Mouse (Mus musculus): Measurements from ENCODE around the gene Wdr46.

DNA sequence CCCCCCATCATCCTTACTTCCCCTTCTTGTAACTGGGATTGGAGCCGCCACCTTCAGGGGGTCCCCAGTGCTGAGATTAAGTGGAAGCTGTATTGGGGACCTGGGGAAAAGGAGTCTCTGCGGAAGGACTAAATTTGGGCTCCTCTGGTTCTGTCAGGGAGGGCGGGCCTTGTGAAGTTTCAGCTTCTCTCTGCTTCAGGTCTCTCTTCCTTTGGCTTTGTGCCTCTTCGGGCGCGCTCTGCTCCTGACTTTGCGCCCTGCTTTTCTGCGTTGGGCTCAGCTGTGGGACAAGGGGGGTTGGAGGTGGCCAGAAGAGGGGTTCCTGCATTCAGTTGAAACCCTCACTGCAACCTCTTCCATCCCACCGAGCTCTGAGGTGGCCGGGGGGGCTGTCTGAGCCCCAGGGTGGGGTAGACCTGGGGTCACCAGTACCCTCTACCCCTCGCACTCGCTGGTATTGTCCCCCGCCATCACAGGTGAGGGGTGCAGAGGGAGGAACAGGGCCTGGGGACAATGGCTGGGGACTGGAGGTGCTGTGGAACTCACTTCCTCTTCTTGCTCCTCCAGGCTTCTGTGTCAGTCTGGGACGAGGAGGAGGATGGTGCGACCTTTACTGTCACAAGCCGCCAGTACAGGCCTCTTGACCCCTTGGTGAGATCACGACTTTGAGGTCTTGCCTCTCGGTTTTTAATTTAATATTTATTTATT, 9.1 kb upstream of the Wdr46 start:
- TF ChIP-seq GATA1 (IDR thresholded peaks at IDR 0.05; ENCODE audit: borderline replicate concordance, low read length) (no peak), FLI1 (IDR thresholded peaks at IDR 0.05; ENCODE audit: low read length) (no peak)
